Mouse (Mus musculus): ENCODE measurements around the gene Tmem235.

Gene Tmem235

DNA sequence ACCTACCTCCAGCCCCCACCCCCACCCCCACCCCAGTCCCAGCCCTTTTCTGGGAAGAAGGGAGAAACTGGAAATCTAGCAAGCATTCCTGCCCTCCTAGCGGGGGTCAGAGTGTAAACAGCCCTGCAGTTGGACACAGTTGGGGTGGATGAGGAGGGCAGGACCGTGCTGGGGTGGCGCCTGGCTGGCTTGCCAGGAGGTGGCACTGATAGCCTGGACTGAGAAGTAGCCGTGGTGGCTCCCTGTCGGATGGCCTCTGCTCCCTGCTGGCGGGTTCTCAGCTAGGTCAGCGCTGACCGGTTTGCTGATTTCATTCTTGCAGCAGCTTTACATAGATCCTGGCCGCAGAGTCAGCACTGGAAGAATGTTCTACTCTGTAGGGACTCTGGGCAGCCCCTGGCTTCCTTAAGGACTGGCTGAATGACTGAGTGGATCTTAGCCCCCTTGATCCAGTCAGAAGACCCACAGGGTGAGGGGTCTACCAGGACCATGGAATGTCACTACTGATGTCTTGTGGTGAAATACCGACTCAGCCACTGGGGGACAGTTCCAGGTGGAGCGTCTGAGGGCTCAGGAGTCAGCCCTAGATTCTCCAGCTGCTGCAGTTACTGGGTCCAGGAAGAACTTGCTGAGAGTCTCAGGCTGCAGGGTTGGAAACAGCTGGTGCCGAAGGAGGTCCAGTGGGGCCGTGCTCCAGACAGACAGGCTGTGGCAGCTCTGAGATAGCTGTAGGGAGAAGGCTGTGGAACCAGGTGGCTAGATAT lies 30.1 kb downstream of the Tmem235 start:
- DNase-seq (ENCODE audit: low spot score) = no peak

DNA sequence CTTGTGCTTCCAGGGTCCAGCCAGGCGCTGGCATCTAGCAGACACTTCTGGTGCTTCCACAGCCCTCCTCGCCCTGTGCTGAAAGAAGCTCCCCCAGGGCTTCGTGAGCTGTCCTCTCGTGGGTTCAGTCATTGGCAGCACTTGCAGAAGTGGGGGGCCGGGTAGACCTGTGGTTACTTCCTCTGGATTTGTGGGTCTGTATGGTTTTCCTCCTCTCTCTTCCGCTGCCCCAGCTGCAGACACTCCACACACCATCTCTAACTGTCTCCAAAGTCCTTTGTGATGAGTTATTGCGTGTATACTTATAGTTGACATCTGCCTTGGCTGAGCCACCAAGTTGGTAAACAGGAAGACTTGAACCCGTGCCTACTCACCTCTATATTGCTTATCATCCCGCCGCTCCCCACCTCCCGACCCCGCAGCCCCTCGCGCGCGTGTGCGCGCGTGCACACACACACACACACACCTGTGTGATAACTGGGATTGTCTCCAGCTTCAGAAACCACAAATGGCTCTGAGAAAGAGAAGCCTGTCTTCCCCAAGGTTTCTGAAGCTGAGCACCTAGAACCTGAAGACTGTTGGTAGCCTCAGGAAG lies 31.1 kb downstream of the Tmem235 start:
- DNase-seq (ENCODE audit: low spot score) = no peak

DNA sequence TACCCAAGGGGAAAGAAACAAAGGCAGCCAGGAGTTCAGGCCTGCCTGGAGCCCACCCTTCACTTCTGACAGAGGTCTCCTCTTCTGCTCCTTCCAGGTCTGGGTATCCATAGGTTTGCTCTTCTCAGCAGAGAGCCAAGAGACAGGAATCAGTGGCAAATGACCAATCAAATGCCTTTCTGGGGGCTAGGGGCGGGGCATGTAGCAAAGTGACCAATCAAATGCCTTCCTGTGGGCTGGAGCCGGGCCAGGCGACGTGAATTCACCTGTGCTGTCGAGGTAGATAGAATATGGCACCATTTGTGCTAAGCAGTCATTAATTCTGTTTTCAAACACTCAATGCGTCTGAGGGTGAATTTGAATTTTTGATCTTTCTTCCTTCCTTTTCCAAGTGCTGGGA lies 31.6 kb downstream of the Tmem235 start:
- DNase-seq (ENCODE audit: low spot score) = no peak

DNA sequence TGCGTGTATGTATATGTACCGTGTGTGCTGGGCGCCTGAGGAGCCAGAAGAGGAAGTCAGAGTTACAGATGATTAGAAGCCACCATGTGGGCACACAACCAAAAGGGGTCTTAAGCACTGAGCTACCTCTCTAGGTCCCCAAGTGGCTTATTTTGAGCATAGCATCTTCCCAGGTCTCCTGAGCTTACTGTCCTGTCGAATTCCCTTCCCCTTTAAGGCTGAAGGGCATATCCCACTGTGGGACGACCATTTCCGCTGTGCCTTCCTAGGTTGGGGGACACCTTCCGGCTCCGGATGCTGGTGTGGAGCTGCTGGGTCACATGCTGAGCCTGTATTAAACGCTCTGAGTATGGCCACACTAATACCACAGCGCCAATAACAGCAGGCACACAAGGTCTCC lies 34.1 kb downstream of the Tmem235 start:
- DNase-seq (ENCODE audit: low spot score) = no peak

GRCm38 (mm10) chr11:117896533-117896932 lies 36.0 kb downstream of the Tmem235 start:
- no peak for DNase-seq (ENCODE audit: low spot score)

GRCm38 (mm10) chr11:117902282-117902681 lies 41.7 kb downstream of the Tmem235 start:
- no peak for DNase-seq (ENCODE audit: low spot score)

- DNase-seq (ENCODE audit: low spot score) = no peak
Observed at GRCm38 (mm10) chr11:117904442-117904841, 43.9 kb downstream of the Tmem235 start.

- no peak for DNase-seq (ENCODE audit: low spot score)
Observed at GRCm38 (mm10) chr11:117909337-117909736, 48.8 kb downstream of the Tmem235 start.

DNA sequence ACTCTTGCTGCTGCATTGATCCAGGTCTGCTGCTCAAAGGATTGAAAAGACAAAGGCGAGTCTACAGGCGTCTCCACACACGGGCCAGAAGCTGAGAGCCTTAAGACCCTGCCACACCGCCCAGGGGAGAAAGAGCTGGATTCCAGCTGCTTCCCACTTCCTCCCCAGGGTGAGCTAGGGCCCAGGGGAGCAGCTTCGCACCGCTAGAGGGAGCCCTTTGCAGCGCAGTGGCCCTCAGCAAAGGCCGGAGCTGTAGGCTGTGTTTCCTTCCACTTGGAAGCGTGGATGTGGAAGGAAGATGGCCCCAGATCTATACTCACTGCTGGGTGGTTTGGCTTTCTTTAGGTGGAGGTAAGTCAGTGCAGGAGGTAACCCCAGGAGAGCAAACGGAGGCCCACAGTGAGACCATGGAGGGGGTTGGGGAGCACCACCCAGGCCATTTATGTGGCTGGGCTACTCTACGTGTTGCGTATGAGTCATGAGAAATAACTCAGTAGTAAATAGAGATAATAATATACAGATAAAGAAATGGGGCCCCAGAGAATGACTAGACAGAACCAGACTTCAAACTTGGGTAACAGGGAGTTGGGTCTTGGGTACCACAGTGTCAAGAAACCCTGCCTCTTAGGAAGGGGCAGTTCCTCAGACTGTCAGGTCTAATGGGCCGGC lies 52.3 kb downstream of the Tmem235 start:
- peak; percentile 62 for DNase-seq (ENCODE audit: low spot score)

DNA sequence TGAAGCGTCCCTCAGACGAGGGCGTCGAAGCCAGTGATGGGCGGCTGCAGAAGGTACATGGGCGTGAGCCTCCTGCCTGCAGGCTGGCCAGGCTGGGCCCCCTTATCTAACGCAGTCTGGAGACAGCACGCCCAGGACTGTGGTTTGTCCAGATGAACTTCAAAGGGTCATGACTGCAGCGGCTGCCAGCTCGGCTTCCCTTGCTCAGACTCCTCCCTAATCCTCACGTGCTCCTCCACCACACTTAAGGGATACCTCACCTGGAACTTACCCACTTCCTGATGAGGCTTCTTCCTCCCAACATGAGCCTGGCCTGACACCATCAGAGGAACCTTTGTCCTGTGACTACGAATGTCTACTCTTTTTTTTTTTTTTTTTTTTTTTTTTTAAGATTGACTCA lies 54.0 kb downstream of the Tmem235 start:
- DNase-seq (ENCODE audit: low spot score) = no peak
